ENCODE assay signal across 13 mouse cellular contexts in genomic region chr9:66859523-66859922, GRCm38 (mm10).
"Had no signal": no experiment of that assay in that cellular context is flagged by ENCODE, and none has a peak within 500 bp of the region (broad histone marks: within the 10 kb centered on the region; RNA-seq: fewer than 3 reads in every experiment).

No protein-coding gene starts in this region.

- DNase-seq: gastrocnemius, postnatal 14 days; gastrocnemius, postnatal 36 days; heart, adult 18-20 months; heart, postnatal 10 days; heart, postnatal 36 days; kidney, adult 11 months; kidney, adult 2 months; kidney, adult 9 months; kidney, postnatal 14 days; kidney, postnatal 36 days; layer of hippocampus, adult 9-11 months; layer of hippocampus, postnatal 36 days; left cerebral cortex, postnatal 4 days had no signal
